Mouse (Mus musculus): ENCODE results near the gene Engase.

GRCm38 (mm10) chr11:118431100-118431948, 45.3 kb upstream of the Engase start:
- TF ChIP-seq ZC3H11A (IDR thresholded peaks at IDR 0.05; ENCODE audit: borderline replicate concordance, low read depth, low read length) = no peak
- no peak for TF ChIP-seq ZNF384 (IDR thresholded peaks at IDR 0.05; ENCODE audit: low read depth, low read length)
- TF ChIP-seq HCFC1 (IDR thresholded peaks at IDR 0.05; ENCODE audit: borderline replicate concordance, insufficient read depth, low read length) = no peak
- no peak for TF ChIP-seq CHD2 (IDR thresholded peaks at IDR 0.05; ENCODE audit: low read depth, low read length)

All from ES-E14 (cell line).